Mouse (Mus musculus) cortical plate, adult 2 months (tissue): ENCODE results near the gene Phyh.

Experiments
- CTCF ChIP-seq: fragments of 200-500 bp; IDR thresholded peaks from 2 replicates; pipeline ENCODE4 v1.5.1; 2011; ENCODE audit warnings: mild to moderate bottlenecking, control low read depth, low read length; ENCODE audit not compliant: insufficient read depth; ENCODE audit errors: extremely low read depth
- POLR2A ChIP-seq: fragments of 200-500 bp; IDR thresholded peaks from 2 replicates; pipeline ENCODE4 v1.6.1; 2011; ENCODE audit warnings: mild to moderate bottlenecking, low read length, control low read depth; ENCODE audit not compliant: insufficient read depth; ENCODE audit errors: extremely low read depth

DNA sequence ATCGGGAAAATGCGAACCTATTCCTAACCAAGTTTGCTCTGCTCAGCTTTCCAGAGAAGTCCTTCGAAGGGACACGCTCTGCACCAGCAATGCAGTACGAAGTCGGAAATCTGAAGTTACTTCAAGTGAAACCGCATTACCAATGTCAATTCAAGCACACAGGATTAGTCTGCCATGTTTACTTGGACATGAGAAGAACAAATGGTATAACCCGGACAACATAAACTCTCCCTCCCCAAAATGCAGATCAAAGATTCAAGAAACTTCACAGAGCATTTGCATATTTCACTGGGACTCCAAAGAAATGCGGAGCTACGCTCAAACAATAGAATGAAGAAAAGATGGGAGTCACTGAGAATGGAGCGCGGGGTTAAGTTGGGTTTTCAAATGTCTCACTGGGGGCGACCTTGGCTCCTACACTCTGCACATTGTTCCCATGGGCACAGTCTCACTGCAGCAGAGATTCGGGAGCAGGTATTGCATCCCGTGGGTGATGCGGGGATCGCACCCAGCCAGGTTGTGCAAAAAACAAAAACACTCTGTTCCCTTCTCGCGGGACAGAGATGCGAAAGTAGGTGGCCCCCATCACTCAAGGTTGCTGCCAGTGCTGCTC, 38.0 kb upstream of the Phyh start:
- TF ChIP-seq CTCF = no peak
- 0 out of 2 replicates have a peak, but pooled peaks have one; percentile 18 for TF ChIP-seq POLR2A
